Mouse (Mus musculus) macrophage (primary cell): ENCODE data around the gene Zfp524. TPM values are rescaled to one million over a fixed set of nuclear protein-coding genes. Genes with fewer than 3 reads are reported as not detected.
A peak's percentile ranks its signal among the peaks of the same experiment; 100 is the strongest.

Experiments used
- H3K27ac ChIP-seq: fragments of 350-480 bp; formaldehyde crosslinking; 2 replicates; pipeline ENCODE4 v1.9.0; 2021
- H3K36me3 ChIP-seq: fragments of 350-480 bp; formaldehyde crosslinking; 2 replicates; pipeline ENCODE4 v1.9.0; 2021; ENCODE audit errors: inconsistent target
- H3K4me3 ChIP-seq: fragments of 350-480 bp; formaldehyde crosslinking; 2 replicates; pipeline ENCODE4 v1.9.0; 2021; ENCODE audit errors: inconsistent target
- H3K79me2 ChIP-seq: fragments of 350-480 bp; formaldehyde crosslinking; 2 replicates; pipeline ENCODE4 v1.9.0; 2021; ENCODE audit errors: inconsistent target
- WGBS: methylation state at CpG from one replicate; pipeline ENCODE4 v1.1.7; 2026; ENCODE audit warnings: inconsistent platforms; ENCODE audit not compliant: missing documents; 5-methylcytosine and 5-hydroxymethylcytosine counted together
- polyA plus RNA-seq: library from polyadenylated mRNA; stranded (reverse); fragments of 250-400 nt; gene quantifications from 3 replicates; pipeline ENCODE4 v1.2.4, GENCODE M21; 2018; ENCODE audit warnings: inconsistent platforms

Zfp524 gene
- polyA plus RNA-seq, 1 experiment from 2014 or later, result 14.3 TPM

GRCm38 (mm10) chr7:5051193-5052192 is 37.3 kb downstream of the Zfp524 start, which contains the start of gene Zfp580:
Gene Zfp580 (plus strand): TSS chr7:5051538.
- H3K27ac ChIP-seq, result no peak within 1 kb of the TSS

DNA sequence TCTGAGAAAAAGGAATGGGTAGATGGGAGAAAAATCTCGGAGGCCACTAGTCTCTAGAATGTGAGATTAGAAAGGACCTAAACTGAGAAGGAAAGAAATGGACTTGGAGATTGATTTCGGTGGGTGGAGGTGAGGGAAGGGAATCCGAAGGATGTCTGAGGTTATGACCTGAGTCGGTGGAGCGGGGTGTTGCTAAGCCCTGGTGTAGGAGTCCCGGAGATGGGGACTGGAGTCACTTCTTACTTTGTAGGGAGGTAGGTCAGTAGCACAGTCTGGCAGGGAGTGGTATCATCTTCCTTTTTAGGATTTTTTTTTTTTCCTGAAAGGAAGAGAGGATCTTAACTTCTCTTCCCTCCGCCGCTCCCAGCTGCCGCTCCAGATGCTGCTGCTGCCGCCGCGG is 38.2 kb downstream of the Zfp524 start:
- no peaks in the 10 kb centered on the region for H3K79me2 ChIP-seq
- WGBS, result 12% methylated on average over 12 of the region's 12 CpGs
- H3K36me3 ChIP-seq, result no peaks in the 10 kb centered on the region
- H3K4me3 ChIP-seq, result peak overlapping the region; percentile 53; the same call in 1 of the 2 replicates
- H3K27ac ChIP-seq, result no peak overlapping the region

More at GRCm38 (mm10) chr7:5051193-5052192, 37.3 kb downstream of the Zfp524 start, which contains the start of gene Zfp580:
- H3K4me3 ChIP-seq, result peak within 1 kb of the TSS; percentile 53
- H3K36me3 ChIP-seq, result no peaks in the 10 kb centered on the region
- no peaks in the 10 kb centered on the region for H3K79me2 ChIP-seq
- WGBS, result 3% methylated on average over 64 of the region's 65 CpGs

- WGBS, result 10% methylated on average over 45 of the region's 45 CpGs
Observed at GRCm38 (mm10) chr7:5052931-5053343, 38.7 kb downstream of the Zfp524 start.

DNA sequence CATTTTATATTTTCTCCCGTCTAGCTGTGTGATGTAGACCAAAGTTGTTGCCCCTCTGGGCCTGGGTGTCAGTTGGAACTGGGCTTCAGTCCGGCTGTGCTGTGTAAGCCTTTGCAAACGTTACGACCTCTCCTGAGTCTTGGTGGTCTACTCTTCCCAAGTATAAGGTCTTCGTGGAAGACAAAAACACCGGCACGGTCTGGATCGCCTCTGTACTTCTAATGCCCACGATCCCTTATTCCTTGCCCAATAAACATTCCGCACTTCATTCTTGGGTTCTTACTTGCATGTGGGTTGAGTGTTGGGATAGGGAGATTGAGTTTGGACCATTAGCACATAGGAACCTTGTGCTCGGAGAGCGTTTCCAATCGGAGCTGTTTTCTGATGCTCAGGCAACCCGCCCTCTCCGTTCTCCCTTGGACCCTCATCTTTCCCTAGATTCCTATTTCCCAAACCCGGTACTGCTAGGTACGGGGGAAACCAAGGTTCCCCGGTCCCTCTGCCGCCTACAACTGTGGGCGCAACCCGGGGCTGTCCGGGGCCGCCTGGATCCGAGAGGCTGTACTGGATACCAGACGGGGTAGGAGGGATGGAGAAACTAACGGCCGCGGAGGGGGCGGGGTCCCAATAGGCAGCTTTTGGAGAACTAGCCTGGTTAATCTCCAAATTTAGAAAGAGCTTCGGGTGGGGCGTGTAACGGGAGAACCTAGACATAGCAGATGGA is 39.4 kb downstream of the Zfp524 start:
- WGBS, result 23% methylated on average over 32 of the region's 32 CpGs
- H3K79me2 ChIP-seq, result no peaks in the 10 kb centered on the region
- no peak overlapping the region for H3K4me3 ChIP-seq
- no peaks in the 10 kb centered on the region for H3K36me3 ChIP-seq
- H3K27ac ChIP-seq, result no peak overlapping the region

More at GRCm38 (mm10) chr7:5052931-5053343, 38.7 kb downstream of the Zfp524 start:
- H3K79me2 ChIP-seq, result no peaks in the 10 kb centered on the region
- H3K4me3 ChIP-seq, result no peak overlapping the region
- no peak overlapping the region for H3K27ac ChIP-seq
- H3K36me3 ChIP-seq, result no peaks in the 10 kb centered on the region

- no peak overlapping the region for H3K4me3 ChIP-seq
- no peaks in the 10 kb centered on the region for H3K36me3 ChIP-seq
- no peak overlapping the region for H3K27ac ChIP-seq
- H3K79me2 ChIP-seq, result no peaks in the 10 kb centered on the region
- WGBS, result 13% methylated on average over 51 of the region's 55 CpGs
Observed at GRCm38 (mm10) chr7:5056651-5057263, 42.5 kb downstream of the Zfp524 start.

DNA sequence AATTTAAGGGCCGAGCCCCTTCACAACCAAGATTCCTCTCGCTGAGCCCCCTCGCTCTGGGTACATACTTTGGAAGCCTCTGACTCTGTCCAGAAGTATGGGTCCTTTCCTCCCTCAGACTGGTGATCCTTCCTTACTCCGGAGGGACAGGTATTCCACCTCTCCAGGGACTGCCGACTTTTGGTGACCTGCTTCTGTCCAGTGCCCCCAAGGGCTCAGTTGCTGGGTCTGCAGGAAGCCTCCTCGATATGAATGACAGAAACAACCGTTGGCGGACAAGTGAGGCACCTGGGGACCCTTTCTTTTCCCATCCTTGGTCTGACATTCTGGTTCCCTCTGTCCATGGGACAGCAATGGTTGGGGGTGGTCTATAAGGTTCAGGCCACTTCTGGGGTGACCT is 43.2 kb downstream of the Zfp524 start:
- H3K4me3 ChIP-seq, result no peak overlapping the region
- WGBS, result 55% methylated on average over 8 of the region's 8 CpGs
- no peaks in the 10 kb centered on the region for H3K79me2 ChIP-seq
- H3K27ac ChIP-seq, result peak overlapping the region; percentile 72
- H3K36me3 ChIP-seq, result no peaks in the 10 kb centered on the region

GRCm38 (mm10) chr7:5057804-5058203 is 43.6 kb downstream of the Zfp524 start:
- H3K36me3 ChIP-seq, result no peaks in the 10 kb centered on the region
- peak overlapping the region; percentile 72 for H3K27ac ChIP-seq
- 41% methylated on average over 11 of the region's 11 CpGs for WGBS
- H3K4me3 ChIP-seq, result no peak overlapping the region
- H3K79me2 ChIP-seq, result peaks cover 3% of the 10 kb centered on the region

DNA sequence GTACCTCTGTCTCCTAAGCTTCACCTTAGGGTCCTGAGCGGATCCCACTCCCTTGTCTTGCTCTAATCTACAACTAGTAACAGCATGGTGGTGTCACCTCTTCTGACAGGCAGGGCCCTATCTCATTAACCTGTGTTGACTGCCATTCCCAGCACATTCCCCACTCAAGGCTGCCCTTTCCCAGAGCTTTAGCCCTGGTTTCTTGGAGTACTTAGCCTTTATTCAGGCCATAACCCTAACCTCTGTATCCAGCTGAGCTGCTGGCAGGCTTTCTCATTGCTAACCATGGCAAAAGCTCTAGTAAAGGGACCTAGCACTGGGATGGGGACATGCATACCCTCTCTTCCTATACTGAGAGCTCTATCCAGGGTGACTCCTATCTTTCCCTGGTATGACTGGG is 44.4 kb downstream of the Zfp524 start:
- no peaks in the 10 kb centered on the region for H3K36me3 ChIP-seq
- H3K27ac ChIP-seq, result peak overlapping the region; percentile 72
- WGBS, result 100% methylated on average over 1 of the region's 1 CpGs
- no peak overlapping the region for H3K4me3 ChIP-seq
- peaks cover 11% of the 10 kb centered on the region for H3K79me2 ChIP-seq

- no peaks in the 10 kb centered on the region for H3K36me3 ChIP-seq
- no peak overlapping the region for H3K4me3 ChIP-seq
- peaks cover 19% of the 10 kb centered on the region for H3K79me2 ChIP-seq
- WGBS, result 93% methylated on average over 12 of the region's 12 CpGs
- peak overlapping the region; percentile 98; the same call in 1 of the 2 replicates for H3K27ac ChIP-seq
Observed at GRCm38 (mm10) chr7:5059421-5059820, 45.2 kb downstream of the Zfp524 start.

DNA sequence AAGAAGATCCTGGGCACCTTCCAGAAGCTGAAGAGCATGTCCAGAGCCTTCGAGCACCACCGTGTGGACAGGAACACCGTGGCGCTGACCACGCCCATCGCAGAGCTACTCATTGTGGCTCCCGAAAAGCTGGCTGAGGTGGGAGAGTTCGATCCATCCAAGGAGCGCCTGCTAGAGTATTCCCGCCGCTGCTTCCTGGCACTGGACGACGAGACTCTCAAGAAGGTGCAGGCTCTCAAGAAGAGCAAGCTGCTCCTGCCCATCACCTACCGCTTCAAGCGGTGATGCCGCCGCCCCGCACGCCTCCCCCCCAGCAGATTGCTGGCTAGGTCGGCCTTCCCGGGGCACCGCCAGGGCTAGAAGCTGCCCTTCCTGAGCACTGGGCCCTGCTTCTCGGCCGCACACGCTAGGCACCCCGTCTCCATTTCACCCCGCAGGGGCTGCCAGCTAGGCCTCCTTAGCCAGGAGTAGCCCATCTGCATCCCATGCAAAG is 46.1 kb downstream of the Zfp524 start:
- Histone ChIP-seq H3K36me3 (no peaks in the 10 kb centered on the region), H3K27ac (peak overlapping the region; percentile 98), H3K79me2 (peaks cover 28% of the 10 kb centered on the region), H3K4me3 (peak overlapping the region; percentile 72)
- WGBS, result 4% methylated on average over 26 of the region's 27 CpGs

GRCm38 (mm10) chr7:5060944-5061773 is 46.9 kb downstream of the Zfp524 start:
- H3K36me3 ChIP-seq, result 0 out of 2 replicates have a peak, but pooled peaks cover 5% of the 10 kb centered on the region
- H3K27ac ChIP-seq, result peak overlapping the region; percentile 98
- WGBS, result under 1% methylated on average over 54 of the region's 60 CpGs

DNA sequence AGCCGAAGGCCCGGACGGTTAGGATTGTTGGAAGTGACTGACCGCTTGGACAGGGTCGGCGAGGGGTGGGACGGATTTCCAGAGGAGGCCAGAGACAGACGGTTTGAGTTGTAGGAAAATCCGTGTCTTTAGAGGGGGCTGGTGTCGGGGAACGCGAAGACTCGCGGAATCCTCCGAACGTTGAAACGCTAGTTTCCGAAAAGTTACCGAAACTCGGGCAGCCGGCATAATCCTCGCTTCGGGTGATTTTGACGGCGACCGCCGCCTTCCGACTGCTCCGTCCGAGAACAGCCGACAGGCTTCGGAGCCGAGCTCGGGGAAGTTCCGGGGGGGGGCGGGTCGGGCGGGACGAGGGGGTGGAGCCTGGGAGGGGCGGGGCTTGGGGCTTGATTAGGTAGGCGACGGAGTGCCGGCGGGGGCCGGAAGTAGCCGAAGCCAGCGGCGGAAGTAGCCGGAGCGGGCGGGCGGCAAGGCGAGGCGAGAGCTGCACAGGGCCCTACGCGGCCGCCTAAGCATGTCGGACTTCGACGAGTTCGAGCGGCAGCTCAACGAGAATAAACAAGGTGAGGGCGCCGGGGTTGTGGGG is 47.7 kb downstream of the Zfp524 start, which contains the start of gene U2af2:
TSS of gene U2af2 (plus strand) at position 370 of the 586 bp plus-strand sequence.
- H3K36me3 ChIP-seq, result peaks cover 9% of the 10 kb centered on the region
- H3K79me2 ChIP-seq, result peaks cover 44% of the 10 kb centered on the region
- peak within 1 kb of the TSS; percentile 72 for H3K4me3 ChIP-seq
- WGBS, result under 1% methylated on average over 53 of the region's 65 CpGs
- H3K27ac ChIP-seq, result peak within 1 kb of the TSS; percentile 98

More at GRCm38 (mm10) chr7:5060944-5061773, 46.9 kb downstream of the Zfp524 start:
- peaks cover 36% of the 10 kb centered on the region for H3K79me2 ChIP-seq
- H3K4me3 ChIP-seq, result peak overlapping the region; percentile 72
